Mouse (Mus musculus): ENCODE results near the gene Ltbr.

GRCm38 (mm10) chr6:125352046-125352384 lies 38.3 kb upstream of the Ltbr start:
- TF ChIP-seq POLR2A (IDR thresholded peaks at IDR 0.05; ENCODE audit: insufficient read depth, low read length) (no peak), CTCF (IDR thresholded peaks at IDR 0.05; ENCODE audit: low read depth, low read length) (no peak)
